Mouse (Mus musculus) urinary bladder, postnatal 36 days (tissue): ENCODE data around the gene Pigc.

Experiments used
- DNase-seq, 2 experiments: peaks; one replicate each; pipeline ENCODE4 v3.0.0; 2022; ENCODE audit warnings: low spot score in 2 of 2, mixed read lengths in 1 of 2

The Pigc gene

DNA sequence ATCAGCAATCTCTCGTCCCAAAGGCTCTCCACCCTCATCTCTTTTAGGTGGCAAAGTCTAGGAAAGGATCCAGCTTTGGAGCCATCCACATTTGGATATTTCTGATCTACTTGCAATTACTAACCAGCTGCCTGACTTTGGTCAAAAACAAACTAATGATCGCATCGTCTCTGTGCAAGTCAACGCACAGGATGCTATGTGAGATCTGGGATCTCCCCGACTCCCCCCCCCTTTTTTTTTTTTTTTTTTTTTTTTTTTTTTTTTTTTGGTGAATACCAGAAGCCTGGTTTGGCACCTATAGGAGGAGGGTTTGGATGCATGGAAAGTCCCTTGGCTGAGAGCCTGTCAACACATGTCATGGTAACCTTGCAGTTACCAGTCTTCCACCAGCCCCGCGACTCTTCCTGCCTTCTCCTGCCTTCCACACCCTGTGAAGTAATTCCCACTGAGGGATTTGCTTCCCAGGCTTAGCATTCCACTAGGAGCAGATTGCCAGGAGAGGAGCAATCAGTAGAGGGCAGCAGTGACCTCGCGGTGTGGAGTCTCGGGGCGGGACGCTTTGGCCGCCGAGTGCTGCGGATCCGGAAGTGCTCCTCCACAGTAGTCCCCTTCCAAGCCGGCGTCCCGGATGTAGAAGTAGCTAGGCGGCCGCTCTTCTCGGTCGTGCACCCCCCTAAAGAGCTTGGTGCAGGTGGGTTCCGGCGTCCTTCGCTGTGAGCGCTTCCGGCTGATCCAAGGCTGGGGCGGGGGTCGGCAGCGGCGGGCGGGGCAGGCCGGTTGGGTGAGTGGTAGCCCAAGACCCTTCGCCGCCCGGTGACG, at the start of gene Pigc:
Pigc (plus strand) TSS at position 598 of the 819 bp plus-strand sequence.
- DNase-seq, result peak; percentile 86 to 93

DNA sequence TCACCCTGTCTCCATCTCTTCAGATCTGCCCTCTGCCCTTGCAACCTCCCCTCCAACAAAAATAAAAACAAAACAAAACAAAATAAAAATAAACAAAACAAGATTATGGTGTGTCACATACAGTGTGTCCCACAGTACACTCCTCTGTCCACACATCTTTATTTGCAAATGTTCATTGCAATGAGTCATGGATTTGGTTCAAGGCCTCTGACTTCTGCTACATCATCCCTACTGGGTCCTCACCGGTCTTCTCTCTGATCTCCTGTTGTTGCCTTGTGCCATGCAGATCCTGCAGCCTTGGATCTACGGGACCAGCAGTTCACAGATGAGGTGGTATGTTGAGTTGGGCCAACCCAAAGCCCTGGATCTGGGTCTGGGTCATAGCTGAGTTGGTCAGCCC, 49.4 kb upstream of the Pigc start:
- no peak for DNase-seq

DNA sequence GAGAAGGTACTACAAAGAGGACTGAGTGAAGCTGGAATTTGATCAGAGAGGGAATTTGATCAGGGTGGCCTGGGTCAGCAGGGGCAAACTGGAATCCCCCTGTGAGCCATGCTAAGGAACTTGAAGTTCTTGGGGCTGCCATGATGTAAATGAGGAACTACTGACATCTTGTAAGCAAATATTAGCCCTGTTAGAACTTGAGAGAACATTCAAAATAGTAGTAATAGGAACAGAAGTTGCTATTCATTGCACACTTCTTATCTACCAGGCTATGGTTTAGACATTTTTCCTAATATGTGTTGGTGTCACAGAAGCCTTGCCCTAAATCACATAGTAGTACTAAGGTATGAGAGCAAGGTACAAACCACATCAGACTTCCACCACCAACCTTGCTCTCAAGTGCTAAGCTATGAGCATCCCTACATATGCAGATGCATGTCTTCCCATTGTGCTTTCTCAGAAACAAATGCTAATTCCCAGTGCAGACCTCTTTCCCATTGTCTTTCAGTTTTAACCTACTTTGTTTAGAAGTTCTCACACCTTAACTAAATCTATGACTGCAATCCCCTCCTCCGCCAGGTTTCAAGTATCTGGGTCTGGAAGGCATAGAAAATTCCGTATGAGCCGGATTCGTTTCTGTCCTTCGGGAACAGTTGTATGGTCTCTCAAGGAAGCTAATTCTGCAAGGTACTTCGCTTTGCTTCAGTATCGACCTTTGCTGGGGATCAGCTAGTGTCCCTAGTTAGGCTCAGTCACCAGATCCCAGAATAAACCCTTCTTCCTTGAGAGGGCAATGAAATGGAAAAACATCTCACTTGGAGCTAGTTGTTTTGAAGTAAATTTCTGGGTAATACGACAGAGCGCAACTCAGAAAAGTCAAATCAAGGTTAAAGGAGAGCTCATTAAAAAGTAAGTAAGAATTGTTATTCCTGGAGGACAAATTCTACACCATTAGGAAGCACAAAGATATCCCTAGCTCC, 48.2 kb upstream of the Pigc start:
- no peak for DNase-seq

DNA sequence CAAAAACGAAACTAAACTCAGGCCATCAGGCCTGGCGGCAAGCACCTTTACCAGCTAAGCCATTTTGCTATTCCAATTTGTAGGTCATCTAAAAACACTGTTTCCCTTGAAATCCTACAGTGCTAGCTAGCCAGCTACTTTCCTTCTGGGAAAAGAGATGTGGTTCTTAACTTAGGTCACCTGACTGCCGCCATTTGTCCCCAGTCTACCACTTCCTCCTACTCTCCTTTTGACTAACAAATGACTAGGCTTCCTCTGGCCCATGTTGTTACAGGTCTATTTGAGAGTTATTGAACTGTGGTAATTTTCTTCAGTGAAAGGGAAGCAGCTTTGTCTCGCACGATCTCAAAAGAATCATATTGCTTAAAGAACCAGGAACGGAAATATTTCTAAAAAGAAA, 47.1 kb upstream of the Pigc start:
- no peak for DNase-seq

DNA sequence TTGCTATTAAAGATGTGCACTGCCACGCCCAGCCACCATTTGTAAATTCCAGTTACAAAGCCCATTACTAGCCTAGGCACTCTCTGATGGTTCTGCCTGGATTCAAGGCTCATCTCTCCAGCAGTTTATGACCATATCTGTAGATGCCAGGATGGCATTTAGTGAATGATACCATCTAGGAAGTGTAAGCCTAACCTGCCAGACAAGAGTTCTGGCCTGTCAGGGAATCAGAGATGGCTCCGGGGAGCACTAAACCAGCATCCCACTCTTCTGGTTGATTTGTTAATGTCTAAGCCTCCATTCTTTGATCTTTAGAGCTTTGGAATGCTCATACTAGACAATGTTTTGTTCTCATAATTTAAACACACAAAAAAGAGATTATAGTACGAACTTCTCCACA, 44.7 kb upstream of the Pigc start:
- DNase-seq, result no peak

DNA sequence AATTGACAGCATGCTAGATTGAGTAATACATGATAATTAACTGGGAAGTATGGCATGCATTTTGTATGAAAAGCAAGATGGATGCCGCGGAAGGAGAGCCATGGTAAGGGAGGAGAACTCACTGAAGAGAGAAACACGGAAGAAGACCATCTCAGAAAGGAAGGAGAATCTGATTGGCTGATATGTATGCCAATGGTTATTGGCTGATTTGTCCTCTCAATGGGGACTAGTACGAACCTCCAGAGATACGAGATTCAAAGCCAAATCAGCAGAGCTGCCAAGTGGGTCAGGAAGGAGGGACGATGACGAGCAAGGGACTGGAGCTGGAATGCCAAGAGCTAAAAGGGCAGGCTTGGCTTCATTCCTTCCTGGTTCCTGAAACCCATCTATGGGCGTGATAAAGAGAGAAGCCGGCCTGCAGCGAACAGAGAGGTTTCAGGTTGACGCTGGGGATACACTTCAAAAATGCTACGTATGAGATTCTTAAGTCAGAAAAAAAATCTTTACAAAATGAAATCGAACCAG, 43.6 kb upstream of the Pigc start:
- DNase-seq, result peak in 1 of 2 experiments; percentile 22

DNA sequence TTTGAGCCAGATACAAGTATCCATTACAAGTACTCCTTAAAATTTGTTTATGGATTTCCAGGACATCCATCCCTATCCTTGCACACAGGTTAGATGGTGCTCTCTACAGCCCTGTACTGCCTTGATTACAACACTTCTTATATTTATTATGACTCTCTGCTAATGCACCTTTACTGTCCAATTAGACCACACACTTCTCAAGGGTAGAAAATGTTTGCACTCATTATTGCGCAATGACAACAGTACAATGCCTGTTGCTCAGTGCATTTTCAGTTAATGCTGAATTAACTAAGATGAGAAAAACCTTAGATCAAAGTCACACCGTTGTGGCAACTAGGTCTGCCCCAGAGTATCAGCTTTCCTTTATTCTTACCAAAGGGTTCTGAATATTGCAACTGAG, 41.0 kb upstream of the Pigc start:
- no peak for DNase-seq

DNA sequence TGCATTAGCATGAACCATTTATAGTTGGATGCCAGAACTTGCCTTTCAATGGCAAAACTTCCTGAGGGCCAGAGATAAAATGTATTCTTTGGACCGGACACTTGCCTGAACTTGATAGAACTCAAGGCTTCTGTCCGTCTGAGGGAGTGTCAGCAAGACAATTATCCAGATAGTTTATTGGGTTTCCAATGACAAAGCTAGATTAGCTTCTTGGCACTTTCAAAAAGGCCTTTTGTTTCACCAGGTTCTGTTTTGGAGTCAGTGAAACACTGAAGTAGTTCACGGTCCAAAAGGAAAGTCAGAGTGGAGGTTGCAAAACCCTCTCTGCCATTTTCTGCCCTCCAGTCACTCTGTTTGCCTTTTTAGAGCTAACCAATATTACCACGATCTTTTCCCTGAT, 37.7 kb upstream of the Pigc start:
- DNase-seq, result no peak

DNA sequence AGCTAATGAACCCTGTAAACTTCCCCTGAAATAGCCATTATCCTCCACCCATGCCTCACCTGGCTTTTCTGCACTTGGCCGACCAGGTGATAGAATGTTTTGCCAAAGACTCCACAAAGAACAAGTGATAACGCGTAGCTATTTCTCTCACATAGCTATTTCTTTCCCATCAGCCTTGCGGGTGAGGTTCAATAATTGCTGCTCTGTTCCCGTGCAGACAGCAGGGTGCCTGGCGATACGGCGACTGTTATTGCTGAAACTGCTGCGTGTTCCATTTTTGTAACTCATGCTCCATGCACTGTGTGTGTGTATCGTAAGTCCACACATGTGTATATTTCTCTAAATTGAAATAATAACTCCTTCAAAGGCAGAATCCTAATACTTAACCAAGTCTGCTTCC, 37.2 kb upstream of the Pigc start:
- DNase-seq, result no peak

DNA sequence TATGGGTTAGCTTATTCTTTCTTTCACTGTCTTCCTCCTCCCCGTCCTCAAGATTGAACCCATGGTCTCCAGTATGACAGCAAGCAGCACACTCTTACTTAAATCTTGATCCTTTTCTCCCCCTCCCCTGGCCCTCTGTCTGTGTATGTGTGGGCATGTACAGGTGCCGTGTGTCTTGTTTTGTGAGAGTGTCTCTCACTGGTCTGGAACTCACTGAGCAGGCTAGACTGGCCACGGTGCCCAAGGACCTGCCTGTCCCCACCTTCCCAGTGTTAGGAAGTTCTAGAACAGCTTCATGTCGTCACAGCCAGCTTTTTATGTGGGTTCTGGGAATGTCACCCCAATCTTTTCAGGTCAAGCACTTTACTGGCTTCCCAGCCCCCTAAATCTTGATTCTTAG, 36.7 kb upstream of the Pigc start:
- no peak for DNase-seq

DNA sequence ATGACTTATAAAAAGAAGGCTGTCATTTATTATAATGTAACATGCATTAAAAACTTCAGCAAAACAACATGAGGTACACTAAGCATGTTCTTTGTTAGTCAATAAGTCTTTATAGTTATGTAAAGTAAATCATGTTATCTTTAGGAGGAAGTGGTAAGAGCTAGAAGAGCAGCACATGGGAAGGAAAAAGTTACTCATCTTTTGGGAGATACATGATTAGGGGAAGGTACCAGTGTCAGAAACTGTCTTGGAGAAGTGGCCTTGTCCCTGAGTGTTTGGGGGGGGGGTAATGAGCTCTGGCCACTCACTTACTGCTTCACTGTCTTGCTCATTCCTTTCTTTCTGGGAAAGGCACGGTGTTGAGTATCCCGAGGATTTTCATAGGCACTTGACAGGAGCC, 26.9 kb upstream of the Pigc start:
- no peak for DNase-seq

DNA sequence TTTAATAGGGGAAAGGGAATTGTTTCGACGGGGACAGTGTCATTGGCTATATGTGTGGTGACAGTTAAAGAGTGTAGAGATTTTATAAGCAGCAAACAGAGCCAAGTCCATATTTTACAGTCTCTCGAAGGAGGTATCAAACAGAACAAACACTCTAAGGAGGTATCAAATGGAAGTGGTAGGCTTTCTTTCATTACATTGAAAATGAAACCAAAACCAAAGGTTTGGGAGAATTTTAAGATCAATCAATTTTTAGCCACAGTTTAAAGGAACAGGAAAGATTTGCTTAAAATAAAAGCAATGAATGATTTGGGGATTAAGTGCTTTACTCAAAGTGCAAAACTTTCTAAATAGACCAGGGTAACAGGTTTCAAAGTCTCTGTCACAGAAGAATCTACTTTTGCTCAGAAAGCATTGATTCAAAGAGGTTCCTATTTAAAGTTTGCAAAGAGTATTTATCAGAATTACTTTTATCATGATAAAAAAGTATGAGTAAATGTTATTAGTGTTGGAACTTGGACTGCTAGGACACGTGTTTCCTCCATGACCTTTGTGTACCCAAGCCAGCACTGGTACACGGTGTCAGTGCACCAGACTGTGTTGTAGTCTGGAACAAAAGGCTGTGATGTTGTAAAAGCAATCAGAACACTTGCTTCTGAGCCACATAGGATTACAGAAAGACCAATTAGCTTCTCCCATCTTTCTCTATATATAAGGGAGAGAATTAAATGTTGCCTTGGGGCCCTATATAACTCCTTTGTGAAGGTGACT, 17.8 kb upstream of the Pigc start:
- DNase-seq, result no peak

DNA sequence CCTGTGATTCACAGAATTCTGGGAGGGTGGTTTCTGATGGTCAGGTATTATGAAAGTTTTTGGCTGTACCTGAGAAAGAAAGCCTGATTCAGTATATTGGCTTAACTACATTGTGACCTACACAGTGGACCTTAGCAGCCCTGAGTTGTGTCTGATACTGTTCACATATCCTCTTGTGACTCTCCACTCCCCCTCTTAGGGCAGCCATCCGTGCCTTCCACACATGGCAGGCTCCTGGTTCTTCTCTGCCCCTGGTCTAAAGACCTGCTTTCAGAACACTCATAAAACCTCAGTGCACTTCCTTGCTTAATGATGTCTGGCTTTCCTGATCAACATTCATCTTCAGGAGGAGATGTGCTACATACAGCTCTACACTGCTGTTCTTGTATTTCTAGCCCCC, 16.4 kb upstream of the Pigc start:
- DNase-seq, result no peak

DNA sequence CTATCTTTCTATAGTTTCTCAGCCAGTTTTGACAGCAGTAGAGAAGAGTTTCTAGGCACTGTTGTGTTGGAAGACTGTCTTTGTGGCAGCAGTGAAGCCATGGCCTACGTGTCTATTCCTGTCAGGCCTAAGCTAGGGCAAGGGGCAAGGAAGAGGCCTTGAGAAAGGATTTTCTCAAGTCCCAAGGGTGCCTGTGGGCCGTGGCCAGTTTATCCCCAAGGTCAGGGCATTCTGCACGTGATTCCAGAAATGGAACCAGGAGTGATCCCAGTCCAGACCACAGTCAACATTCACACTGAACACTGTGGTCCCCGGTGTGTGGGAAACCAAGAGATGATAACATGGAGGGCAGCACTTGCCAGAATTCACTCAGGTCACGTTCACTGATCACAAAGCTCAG, 13.1 kb upstream of the Pigc start:
- DNase-seq, result no peak

DNA sequence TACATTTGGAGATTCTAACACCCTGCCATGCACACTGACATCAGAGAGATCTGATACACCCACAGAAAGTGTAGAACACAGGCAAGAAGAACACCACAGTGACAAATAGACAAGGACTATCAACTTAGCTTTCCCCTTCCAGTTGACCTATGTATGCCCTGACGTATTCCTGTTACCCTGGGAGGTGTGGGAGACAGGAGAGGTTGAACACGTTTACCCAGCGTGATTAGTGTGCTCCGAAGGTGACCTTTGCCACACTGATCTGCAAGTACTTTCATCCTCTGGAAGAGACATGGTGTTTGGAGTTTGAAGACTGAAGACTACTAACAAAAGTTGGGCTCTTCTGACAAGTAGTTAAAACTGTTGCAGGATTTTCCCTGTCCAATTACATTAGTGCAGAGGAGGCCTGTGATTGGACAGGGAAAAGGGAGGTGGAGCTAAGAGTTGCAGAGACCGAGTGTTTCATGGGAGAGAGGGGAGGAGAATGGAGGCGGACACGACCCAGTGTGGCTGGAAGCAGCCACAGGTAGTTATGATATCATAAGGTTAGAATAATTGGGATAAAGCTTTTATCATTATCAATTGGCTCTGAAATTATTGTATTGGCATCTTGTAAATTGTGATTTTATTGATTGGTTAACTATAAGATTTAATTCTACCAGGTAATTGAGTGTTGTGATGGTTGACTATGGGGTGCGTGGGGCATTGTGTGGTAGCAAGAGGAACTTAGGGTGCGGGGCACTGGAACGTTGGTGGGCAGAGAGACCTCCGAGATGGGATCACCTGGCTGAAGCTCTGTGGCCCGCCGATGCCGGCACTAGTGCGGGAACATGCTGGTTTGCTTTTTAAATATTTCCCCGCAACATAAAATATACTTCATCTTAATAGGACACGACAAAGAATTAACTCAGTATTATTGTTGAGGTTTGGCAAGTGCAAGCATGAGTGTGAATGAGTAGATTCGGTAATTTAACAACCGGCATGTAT, 10.7 kb upstream of the Pigc start:
- no peak for DNase-seq

DNA sequence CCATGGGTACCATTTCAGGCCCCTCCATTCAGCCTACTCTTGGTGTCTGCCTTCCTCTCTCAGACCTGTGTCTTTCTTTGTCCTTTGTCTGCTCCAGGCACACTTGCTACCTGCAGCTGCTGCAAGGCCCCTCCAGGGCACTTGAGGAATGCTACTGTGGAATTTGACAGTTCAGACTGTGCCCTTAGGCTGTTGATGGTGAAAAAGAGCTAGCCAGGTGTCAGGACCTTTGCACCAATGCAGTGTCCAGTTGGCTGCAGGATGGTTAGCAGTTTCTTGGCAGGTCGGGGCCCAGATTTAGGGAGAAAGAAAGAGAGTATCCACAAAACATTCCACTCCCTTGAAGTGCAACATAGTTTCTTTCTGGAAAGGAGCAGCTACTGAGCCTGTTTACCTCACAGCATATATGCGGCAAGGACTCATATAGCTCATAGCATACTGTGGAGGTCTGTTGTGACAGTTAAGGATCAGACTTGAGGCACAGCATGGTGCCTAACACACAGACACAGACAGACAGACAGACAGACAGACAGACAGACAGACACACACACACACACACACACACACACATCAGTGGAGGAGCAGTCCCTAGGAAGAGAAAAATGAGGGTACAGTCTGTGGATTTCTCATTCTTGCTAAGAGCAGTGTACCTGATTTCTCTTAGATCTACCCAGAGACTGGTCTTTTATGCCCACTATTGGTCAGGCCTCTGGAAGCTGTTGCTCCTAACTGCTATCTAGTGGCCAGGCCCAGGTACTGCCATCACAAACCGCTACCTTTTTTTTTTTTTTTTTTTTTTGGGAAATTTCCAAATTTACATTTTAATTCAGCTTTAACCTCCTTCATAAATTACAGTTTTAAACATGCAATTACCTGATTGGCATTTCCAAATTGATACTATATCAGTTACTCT, 6.3 kb upstream of the Pigc start:
- no peak for DNase-seq

DNA sequence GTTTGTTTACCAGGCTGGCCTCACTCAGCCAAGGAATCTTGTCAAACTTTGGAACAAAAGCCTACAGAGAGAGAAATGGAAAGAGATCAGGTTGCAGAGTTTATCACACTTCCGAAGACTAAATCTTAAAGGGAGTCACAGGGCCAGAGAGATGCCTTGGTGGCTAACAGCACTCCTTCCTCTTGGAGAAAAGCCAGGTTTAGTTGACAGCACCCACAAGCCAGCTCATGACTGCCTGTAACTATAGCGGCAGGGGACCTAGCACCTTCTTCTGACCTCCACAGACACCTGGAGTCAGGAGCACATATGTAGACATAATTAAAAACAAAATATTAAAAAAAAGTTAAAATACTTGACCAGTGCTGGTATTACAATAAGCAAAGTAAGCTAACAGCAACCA, 1.1 kb upstream of the Pigc start:
- no peak for DNase-seq

DNA sequence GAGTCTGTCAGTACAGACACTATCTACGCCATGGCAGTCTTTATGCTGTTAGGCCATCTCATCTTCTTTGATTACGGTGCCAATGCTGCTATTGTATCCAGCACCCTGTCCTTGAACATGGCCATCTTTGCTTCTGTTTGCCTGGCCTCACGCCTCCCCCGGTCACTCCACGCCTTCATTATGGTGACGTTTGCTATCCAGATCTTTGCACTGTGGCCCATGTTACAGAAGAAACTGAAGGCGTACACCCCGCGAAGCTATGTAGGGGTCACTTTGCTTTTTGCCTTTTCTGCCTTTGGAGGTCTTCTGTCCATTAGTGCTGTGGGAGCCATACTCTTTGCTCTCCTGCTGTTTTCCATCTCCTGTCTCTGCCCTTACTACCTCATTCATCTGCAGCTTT, 1.9 kb downstream of the Pigc start:
- no peak for DNase-seq

DNA sequence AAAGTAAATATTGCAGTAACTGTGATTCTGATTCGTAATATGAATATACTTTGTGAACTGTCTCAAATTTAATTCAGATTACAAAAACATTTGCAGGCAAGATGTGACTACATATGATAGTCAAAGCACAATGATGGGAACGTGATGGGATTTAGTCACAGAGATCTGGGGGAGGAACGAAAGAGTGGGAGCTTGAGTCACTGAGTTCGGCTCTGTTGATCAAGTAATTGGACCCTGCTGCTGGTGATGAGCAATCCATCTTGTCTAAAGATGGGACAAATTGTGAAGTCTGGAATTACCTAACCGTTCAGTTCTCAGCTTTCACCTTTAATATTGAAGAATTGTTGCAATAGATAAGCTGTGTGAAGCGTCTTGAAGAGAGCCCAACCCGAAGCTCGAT, 3.2 kb downstream of the Pigc start:
- DNase-seq, result no peak
